Mouse (Mus musculus) regulatory T cell (primary cell): Measurements from ENCODE around the gene Pxylp1.

Experiments
- in situ Hi-C: fragments of 300-600 bp; cut with MboI, MseI; formaldehyde crosslinking; loops from one replicate; pipeline ENCODE4 v1.15.1; 2025; ENCODE audit warnings: high pct_unique_total_duplicates

Pxylp1 gene

GRCm38 (mm10) chr9:96827002-96827785 is 65.3 kb downstream of the Pxylp1 start:
- in situ Hi-C loops = no loop called here

GRCm38 (mm10) chr9:96824857-96825256 is 67.6 kb downstream of the Pxylp1 start:
- in situ Hi-C loops = loop anchor here (5.0 kb wide), 1 partner anchor 253 kb away; no protein-coding TSS in a partner anchor

- in situ Hi-C loops = loop anchor here (5.0 kb wide), 1 partner anchor 252 kb away; no protein-coding TSS in a partner anchor
These were observed 68.4 kb downstream of the Pxylp1 start for GRCm38 (mm10) chr9:96824026-96824425.

GRCm38 (mm10) chr9:96823541-96823940 is 68.9 kb downstream of the Pxylp1 start:
- in situ Hi-C loops = loop anchor here (5.0 kb wide), 1 partner anchor 251 kb away; no protein-coding TSS in a partner anchor

- in situ Hi-C loops = loop anchor here (5.0 kb wide), 1 partner anchor 251 kb away; no protein-coding TSS in a partner anchor
These were observed 69.5 kb downstream of the Pxylp1 start for GRCm38 (mm10) chr9:96823005-96823404.

GRCm38 (mm10) chr9:96818822-96819481 is 73.5 kb downstream of the Pxylp1 start:
- in situ Hi-C loops = loop anchor here (5.0 kb wide), 1 partner anchor 147 kb away; no protein-coding TSS in a partner anchor

- in situ Hi-C loops = loop anchor here (5.0 kb wide), 1 partner anchor 146 kb away; no protein-coding TSS in a partner anchor
These were observed 74.2 kb downstream of the Pxylp1 start for GRCm38 (mm10) chr9:96818128-96818821.

GRCm38 (mm10) chr9:96811996-96812395 is 80.5 kb downstream of the Pxylp1 start:
- in situ Hi-C loops = no loop called here

- in situ Hi-C loops = no loop called here
These were observed 92.2 kb downstream of the Pxylp1 start for GRCm38 (mm10) chr9:96800131-96800825.

- in situ Hi-C loops = no loop called here
These were observed 95.2 kb downstream of the Pxylp1 start for GRCm38 (mm10) chr9:96797311-96797710.

- in situ Hi-C loops = no loop called here
These were observed 97.0 kb downstream of the Pxylp1 start for GRCm38 (mm10) chr9:96795399-96795928.

- in situ Hi-C loops = no loop called here
These were observed 97.9 kb downstream of the Pxylp1 start for GRCm38 (mm10) chr9:96794601-96795000.

- in situ Hi-C loops = no loop called here
These were observed 99.9 kb downstream of the Pxylp1 start for GRCm38 (mm10) chr9:96792543-96792942.

- in situ Hi-C loops = no loop called here
These were observed 102.0 kb downstream of the Pxylp1 start for GRCm38 (mm10) chr9:96790389-96791007.

GRCm38 (mm10) chr9:96789906-96790305 is 102.6 kb downstream of the Pxylp1 start:
- in situ Hi-C loops = loop anchor here (10.0 kb wide), 1 partner anchor 115 kb away; no protein-coding TSS in a partner anchor

GRCm38 (mm10) chr9:96787797-96788196 is 104.7 kb downstream of the Pxylp1 start:
- in situ Hi-C loops = loop anchor here (10.0 kb wide), 1 partner anchor 113 kb away; no protein-coding TSS in a partner anchor

GRCm38 (mm10) chr9:96785871-96786342 is 106.6 kb downstream of the Pxylp1 start:
- in situ Hi-C loops = loop anchor here (10.0 kb wide), 1 partner anchor 111 kb away; no protein-coding TSS in a partner anchor

GRCm38 (mm10) chr9:96785187-96785586 is 107.3 kb downstream of the Pxylp1 start:
- in situ Hi-C loops = loop anchor here (10.0 kb wide), 1 partner anchor 110 kb away; no protein-coding TSS in a partner anchor

- in situ Hi-C loops = loop anchor here (10.0 kb wide), 1 partner anchor 109 kb away; no protein-coding TSS in a partner anchor
These were observed 108.8 kb downstream of the Pxylp1 start for GRCm38 (mm10) chr9:96783667-96784066.

GRCm38 (mm10) chr9:96783258-96783657 is 109.2 kb downstream of the Pxylp1 start:
- in situ Hi-C loops = loop anchor here (10.0 kb wide), 1 partner anchor 108 kb away; no protein-coding TSS in a partner anchor
